Mouse (Mus musculus) frontal cortex, postnatal 14 days (tissue): ENCODE measurements around the gene Otx1.
A peak's percentile ranks its signal among the peaks of the same experiment; 100 is the strongest.

Experiments used
- DNase-seq, 2 experiments: peaks; one replicate each; pipeline ENCODE4 v3.0.0; 2022; ENCODE audit warnings: low spot score in 2 of 2

Gene Otx1

GRCm38 (mm10) chr11:22002783-22003340 lies at the start of gene Otx1:
Otx1 (minus strand) TSS chr11:22002897.
- peak; percentile 13 to 16 for DNase-seq

GRCm38 (mm10) chr11:22050864-22051263 lies 48.2 kb upstream of the Otx1 start:
- DNase-seq: no peak

- no peak for DNase-seq
Measured at GRCm38 (mm10) chr11:22039854-22040426, 37.2 kb upstream of the Otx1 start.

GRCm38 (mm10) chr11:22034564-22035105 lies 31.9 kb upstream of the Otx1 start:
- DNase-seq: no peak

GRCm38 (mm10) chr11:22033582-22033981 lies 30.9 kb upstream of the Otx1 start:
- DNase-seq: no peak

- DNase-seq: no peak
Measured at GRCm38 (mm10) chr11:22020602-22021001, 17.9 kb upstream of the Otx1 start.

- DNase-seq: no peak
Measured at GRCm38 (mm10) chr11:22017444-22017843, 14.7 kb upstream of the Otx1 start.

- no peak for DNase-seq
Measured at GRCm38 (mm10) chr11:22016341-22016740, 13.6 kb upstream of the Otx1 start.

- no peak for DNase-seq
Measured at GRCm38 (mm10) chr11:22008817-22009216, 6.1 kb upstream of the Otx1 start.

GRCm38 (mm10) chr11:22008129-22008596 lies 5.5 kb upstream of the Otx1 start:
- DNase-seq: no peak

GRCm38 (mm10) chr11:22007781-22008110 lies 5.0 kb upstream of the Otx1 start:
- no peak for DNase-seq

GRCm38 (mm10) chr11:22007088-22007780 lies 4.5 kb upstream of the Otx1 start:
- DNase-seq: no peak

GRCm38 (mm10) chr11:22006471-22007087 lies 3.9 kb upstream of the Otx1 start:
- no peak for DNase-seq

- no peak for DNase-seq
Measured at GRCm38 (mm10) chr11:22005281-22005870, 2.7 kb upstream of the Otx1 start.

GRCm38 (mm10) chr11:22004331-22004841 lies 1.7 kb upstream of the Otx1 start:
- DNase-seq: peak in 1 of 2 experiments; percentile 17

- DNase-seq: peak in 1 of 2 experiments; percentile 16
Measured at GRCm38 (mm10) chr11:22003341-22003981, 764 bp upstream of the Otx1 start.

GRCm38 (mm10) chr11:22002062-22002782 lies 475 bp downstream of the Otx1 start:
- DNase-seq: peak in 1 of 2 experiments; percentile 13

- DNase-seq: peak; percentile 27 to 55
Measured at GRCm38 (mm10) chr11:22001321-22002061, 1.2 kb downstream of the Otx1 start.

GRCm38 (mm10) chr11:22000316-22001076 lies 2.2 kb downstream of the Otx1 start:
- no peak for DNase-seq
